Mouse (Mus musculus) cerebellum, adult 2 months (tissue): Measurements from ENCODE around the gene BC049352.

Experiments
- CTCF ChIP-seq: fragments of 200-500 bp; IDR thresholded peaks from 2 replicates; pipeline ENCODE4 v1.5.1; 2011; ENCODE audit warnings: low read depth, mild to moderate bottlenecking, control low read depth, low read length, moderate library complexity, borderline replicate concordance; ENCODE audit not compliant: insufficient read depth
- POLR2A ChIP-seq: fragments of 200-500 bp; IDR thresholded peaks from 2 replicates; pipeline ENCODE4 v1.6.1; 2011; ENCODE audit warnings: low read length, control low read depth, borderline replicate concordance; ENCODE audit not compliant: insufficient read depth

GRCm38 (mm10) chr9:45206121-45206520, 24.3 kb downstream of the BC049352 start:
- no peak for TF ChIP-seq CTCF
- TF ChIP-seq POLR2A: no peak
